Mouse (Mus musculus) ES-Bruce4 (cell line): ENCODE measurements around the gene Gm28305. TPM values are rescaled to one million over a fixed set of nuclear protein-coding genes. Genes with fewer than 3 reads are reported as not detected.

Experiments used
- H3K27ac ChIP-seq: 2 replicates; pipeline ENCODE4 v1.5.1; 2012; ENCODE audit warnings: low read length, inconsistent platforms; ENCODE audit not compliant: insufficient read depth
- H3K27me3 ChIP-seq: 2 replicates; pipeline ENCODE4 v1.6.1; 2012; ENCODE audit warnings: mild to moderate bottlenecking, low read length, inconsistent platforms; ENCODE audit not compliant: control insufficient read depth, poor library complexity, insufficient read depth, severe bottlenecking
- H3K36me3 ChIP-seq: 2 replicates; pipeline ENCODE4 v1.6.1; 2012; ENCODE audit warnings: inconsistent platforms, mild to moderate bottlenecking, low read length, moderate library complexity; ENCODE audit not compliant: control insufficient read depth, poor library complexity, insufficient read depth, severe bottlenecking
- H3K4me1 ChIP-seq: one replicate; pipeline ENCODE4 v1.8.1; 2011; ENCODE audit warnings: low read length; ENCODE audit not compliant: control insufficient read depth, insufficient read depth
- H3K4me3 ChIP-seq: 2 replicates; pipeline ENCODE4 v1.5.1; 2011; ENCODE audit warnings: low read depth, mild to moderate bottlenecking, low read length
- H3K9ac ChIP-seq: 2 replicates; pipeline ENCODE4 v1.6.1; 2012; ENCODE audit warnings: low read depth, mild to moderate bottlenecking, inconsistent platforms; ENCODE audit not compliant: poor library complexity, severe bottlenecking
- H3K9me3 ChIP-seq: replicated peaks from 2 replicates; pipeline ENCODE4 v1.6.1; 2012; ENCODE audit warnings: mild to moderate bottlenecking, low read length, inconsistent platforms; ENCODE audit not compliant: control insufficient read depth, poor library complexity, insufficient read depth, severe bottlenecking
- CTCF ChIP-seq: IDR thresholded peaks from one replicate; pipeline ENCODE4 v1.8.1; 2011; ENCODE audit warnings: low read depth, low read length
- EP300 ChIP-seq: IDR thresholded peaks from 2 replicates; pipeline ENCODE4 v1.6.1; 2011; ENCODE audit warnings: low read depth, low read length; ENCODE audit not compliant: insufficient read depth
- POLR2A ChIP-seq: IDR thresholded peaks from one replicate; pipeline ENCODE4 v1.8.1; 2011; ENCODE audit warnings: low read length; ENCODE audit not compliant: insufficient read depth
- polyA plus RNA-seq: library from polyadenylated mRNA; stranded (reverse); fragments of >200 nt; gene quantifications from 2 replicates; pipeline ENCODE4 v1.2.4, GENCODE M21; 2011; ENCODE audit warnings: low read depth; ENCODE audit not compliant: missing spikeins, insufficient read depth, insufficient read length

Gene Gm28305
- polyA plus RNA-seq, 1 experiment = not detected

DNA sequence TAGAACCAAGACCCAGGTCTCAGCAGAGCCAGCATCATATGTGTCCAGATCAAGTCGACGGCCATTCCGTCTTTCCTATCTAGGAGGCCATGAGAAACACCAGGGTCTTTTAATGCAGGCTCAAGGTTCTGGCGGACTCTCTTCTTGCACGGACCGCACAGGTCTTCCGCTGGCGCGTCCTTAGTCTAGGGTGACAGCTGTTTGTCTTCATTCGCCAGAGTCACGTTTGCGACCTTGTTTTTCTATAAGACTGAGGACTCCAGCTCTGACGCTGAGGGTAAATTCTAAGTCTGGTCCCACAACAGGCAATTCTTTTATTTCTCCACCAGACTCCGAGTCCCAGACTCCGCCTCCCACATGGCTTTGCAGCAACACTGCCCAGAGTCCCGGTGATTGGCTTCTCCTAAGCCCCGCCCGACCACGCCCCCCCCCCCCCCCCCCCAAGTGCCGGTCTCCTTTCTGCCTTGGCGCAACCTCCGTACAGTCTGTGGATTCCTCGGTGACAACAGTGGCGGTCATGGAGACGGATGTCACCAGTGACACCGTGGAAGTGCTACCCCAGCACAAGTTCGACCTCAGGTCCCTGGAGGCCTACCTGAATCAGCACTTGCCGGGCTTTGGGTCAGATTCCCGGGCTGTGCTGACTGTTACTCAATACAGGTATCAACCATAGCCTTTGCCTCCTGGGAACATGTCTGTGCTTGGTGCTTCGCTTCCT is 22.9 kb downstream of the Gm28305 start, which contains the start of gene Acad11:
Gene Acad11, plus strand, starts transcription at position 134 of the 718 bp plus-strand sequence.
- Histone ChIP-seq H3K9ac (peak within 1 kb of the TSS; percentile 85), H3K4me3 (peak within 1 kb of the TSS; percentile 100), H3K27me3 (no peaks in the 10 kb centered on the region), H3K27ac (peak within 1 kb of the TSS; percentile 24; the same call in 1 of the 2 replicates), H3K36me3 (peaks cover 4% of the 10 kb centered on the region), H3K9me3 (no peaks in the 10 kb centered on the region), H3K4me1 (no peaks in the 10 kb centered on the region)
- TF ChIP-seq EP300 (no peak), CTCF (no peak), POLR2A (peak; percentile 9)

- TF ChIP-seq EP300 (no peak), CTCF (no peak), POLR2A (no peak)
- Histone ChIP-seq H3K27ac (no peak overlapping the region), H3K27me3 (no peaks in the 10 kb centered on the region), H3K36me3 (peaks cover 2% of the 10 kb centered on the region), H3K4me1 (no peaks in the 10 kb centered on the region), H3K9ac (no peak overlapping the region), H3K9me3 (no peaks in the 10 kb centered on the region), H3K4me3 (no peak overlapping the region)
These were observed 24.1 kb downstream of the Gm28305 start for GRCm38 (mm10) chr9:104064571-104064970.

DNA sequence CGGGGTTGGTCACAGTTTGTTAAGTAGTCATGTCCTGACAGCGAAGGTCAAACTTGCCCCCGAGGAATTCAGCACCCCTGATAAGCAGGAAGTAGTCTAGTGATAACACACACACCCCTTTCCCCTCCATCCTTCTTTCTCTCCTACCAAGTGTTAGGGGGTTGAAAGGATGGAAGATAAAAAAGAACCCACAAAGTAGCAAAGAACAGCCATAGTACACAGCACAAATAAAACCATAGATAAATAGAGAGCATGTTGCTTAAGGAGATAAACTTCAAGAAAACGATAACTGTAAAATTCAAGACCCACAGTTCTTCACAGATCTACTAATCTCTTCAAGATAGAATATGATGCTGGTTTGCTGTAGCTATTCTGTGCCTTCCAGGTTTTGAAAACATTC is 29.8 kb downstream of the Gm28305 start:
- H3K9me3 ChIP-seq = no peaks in the 10 kb centered on the region
- no peak for TF ChIP-seq EP300
- no peak for TF ChIP-seq POLR2A
- TF ChIP-seq CTCF = no peak
- no peaks in the 10 kb centered on the region for H3K4me1 ChIP-seq
- no peak overlapping the region for H3K4me3 ChIP-seq
- H3K27me3 ChIP-seq = no peaks in the 10 kb centered on the region
- no peak overlapping the region for H3K27ac ChIP-seq
- H3K36me3 ChIP-seq = no peaks in the 10 kb centered on the region
- H3K9ac ChIP-seq = no peak overlapping the region

DNA sequence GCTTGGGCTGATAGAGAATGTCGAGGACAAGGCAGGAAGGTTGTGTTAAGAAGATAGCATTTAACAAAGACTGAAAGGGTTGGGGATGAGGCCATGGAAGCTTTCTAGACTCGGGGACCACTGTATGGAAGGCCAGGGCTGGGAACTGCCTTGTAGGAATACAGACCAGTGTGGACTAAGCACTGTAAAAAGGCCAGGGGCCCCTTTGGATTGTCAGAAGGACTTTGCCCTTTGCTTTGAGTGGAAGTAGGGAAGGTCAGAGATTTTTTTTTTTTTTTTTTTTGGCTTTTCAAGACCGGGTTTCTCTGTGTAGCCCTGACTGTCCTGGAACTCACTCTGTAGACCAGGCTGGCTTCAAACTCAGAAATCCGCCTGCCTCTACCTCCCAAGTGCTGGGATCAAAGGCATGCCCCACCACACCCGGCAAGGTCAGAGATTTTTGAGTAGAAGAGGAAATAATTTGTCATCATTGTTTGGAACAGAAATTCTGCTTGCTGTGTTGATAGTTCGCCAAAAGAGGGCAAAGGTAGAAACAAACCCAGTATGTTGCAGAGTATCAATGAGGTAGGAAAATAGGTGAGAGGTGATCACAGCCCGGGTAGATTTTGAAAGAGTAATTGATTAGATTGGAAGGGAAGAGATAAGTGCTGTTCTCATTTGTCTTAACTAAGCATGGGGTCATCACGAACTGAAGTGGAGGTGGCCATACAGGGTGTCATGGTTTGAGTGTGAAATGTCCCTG is 30.6 kb downstream of the Gm28305 start:
- TF ChIP-seq EP300 (no peak), POLR2A (no peak), CTCF (no peak)
- Histone ChIP-seq H3K36me3 (no peaks in the 10 kb centered on the region), H3K27me3 (no peaks in the 10 kb centered on the region), H3K9ac (no peak overlapping the region), H3K4me1 (no peaks in the 10 kb centered on the region), H3K27ac (no peak overlapping the region), H3K4me3 (no peak overlapping the region), H3K9me3 (no peaks in the 10 kb centered on the region)

- Histone ChIP-seq H3K9me3 (no peaks in the 10 kb centered on the region), H3K27ac (no peak overlapping the region), H3K36me3 (no peaks in the 10 kb centered on the region), H3K4me1 (no peaks in the 10 kb centered on the region), H3K27me3 (no peaks in the 10 kb centered on the region), H3K4me3 (no peak overlapping the region), H3K9ac (no peak overlapping the region)
- TF ChIP-seq EP300 (no peak), CTCF (no peak), POLR2A (no peak)
These were observed 35.3 kb downstream of the Gm28305 start for GRCm38 (mm10) chr9:104075808-104076207.

DNA sequence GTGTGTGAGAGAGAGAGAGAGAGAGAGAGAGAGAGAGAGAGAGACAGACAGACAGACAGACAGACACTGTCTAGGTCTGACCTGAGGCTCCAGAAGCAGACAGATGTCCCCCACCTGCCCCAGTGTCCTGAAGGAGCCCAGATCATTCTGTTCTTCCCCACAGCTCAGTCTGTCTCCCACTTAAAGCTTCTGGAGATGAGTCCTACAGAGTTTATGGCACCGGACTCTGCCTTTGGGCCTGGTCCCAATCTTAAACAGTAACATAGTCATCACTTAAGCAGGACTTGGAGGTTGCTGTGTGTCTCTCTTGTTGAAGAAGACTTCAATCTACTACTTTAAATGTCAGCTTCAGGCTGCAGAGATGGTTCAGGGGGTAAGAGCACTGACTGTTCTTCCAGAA is 38.3 kb downstream of the Gm28305 start:
- H3K4me3 ChIP-seq = no peak overlapping the region
- no peak overlapping the region for H3K27ac ChIP-seq
- H3K36me3 ChIP-seq = no peaks in the 10 kb centered on the region
- no peak overlapping the region for H3K9ac ChIP-seq
- H3K27me3 ChIP-seq = no peaks in the 10 kb centered on the region
- no peaks in the 10 kb centered on the region for H3K9me3 ChIP-seq
- no peaks in the 10 kb centered on the region for H3K4me1 ChIP-seq
- TF ChIP-seq EP300 (no peak), POLR2A (no peak), CTCF (no peak)
